Mouse (Mus musculus): ENCODE results near the gene Olfr11. TPM values are rescaled to one million over a fixed set of nuclear protein-coding genes. Genes with fewer than 3 reads are reported as not detected.

The Olfr11 gene
- polyA plus RNA-seq (2014; fragmentation: Nextera tagmentation; extraction: Ambion mirVana) = not detected in 2 replicates

- no peak within 1 kb of the TSS for H3K4me3 ChIP-seq (ENCODE audit: low read depth, low read length)
- no peaks in the 10 kb centered on the region for H3K36me3 ChIP-seq (ENCODE audit: control insufficient read depth, insufficient read depth, low read length)
- H3K4me1 ChIP-seq (ENCODE audit: control insufficient read depth, insufficient read depth, low read length) = no peaks in the 10 kb centered on the region
- no peak for ATAC-seq (ENCODE audit: insufficient number of reproducible peaks, insufficient read depth, low FRiP score, low read depth)
- H3K4me2 ChIP-seq (replicated peaks; ENCODE audit: low read depth, low read length) = no peak within 1 kb of the TSS
- H3K9me3 ChIP-seq (ENCODE audit: control insufficient read depth, low read depth, low read length) = no peaks in the 10 kb centered on the region
- 91% methylated on average over 2 of the region's 2 CpGs for WGBS
- H3K27me3 ChIP-seq (ENCODE audit: control insufficient read depth, insufficient read depth, low read length) = no peaks in the 10 kb centered on the region
- no peak within 1 kb of the TSS for H3K9ac ChIP-seq (replicated peaks; ENCODE audit: low read depth, low read length)
- H3K27ac ChIP-seq (ENCODE audit: low read length) = no peak within 1 kb of the TSS
Observed at GRCm38 (mm10) chr13:21642418-21642817, at the start of gene Olfr11. TSS of gene Olfr11 (minus strand) at chr13:21642518.

GRCm38 (mm10) chr13:21677305-21677704 lies 35.0 kb upstream of the Olfr11 start, which contains the start of gene Olfr1360:
TSS of gene Olfr1360 (minus strand) at chr13:21677405.
- no peak for ATAC-seq (ENCODE audit: insufficient number of reproducible peaks, insufficient read depth, low FRiP score, low read depth)
- Histone ChIP-seq H3K4me3 (ENCODE audit: low read depth, low read length) (no peak within 1 kb of the TSS), H3K27me3 (ENCODE audit: control insufficient read depth, insufficient read depth, low read length) (no peaks in the 10 kb centered on the region), H3K27ac (ENCODE audit: low read length) (no peak within 1 kb of the TSS), H3K36me3 (ENCODE audit: control insufficient read depth, insufficient read depth, low read length) (no peaks in the 10 kb centered on the region), H3K9me3 (ENCODE audit: control insufficient read depth, low read depth, low read length) (no peaks in the 10 kb centered on the region), H3K4me1 (ENCODE audit: control insufficient read depth, insufficient read depth, low read length) (no peaks in the 10 kb centered on the region), H3K9ac (replicated peaks; ENCODE audit: low read depth, low read length) (no peak within 1 kb of the TSS), H3K4me2 (replicated peaks; ENCODE audit: low read depth, low read length) (no peak within 1 kb of the TSS)
- WGBS = 80% methylated on average over 2 of the region's 2 CpGs

- no peaks in the 10 kb centered on the region for H3K27me3 ChIP-seq (ENCODE audit: control insufficient read depth, insufficient read depth, low read length)
- no peak within 1 kb of the TSS for H3K4me2 ChIP-seq (replicated peaks; ENCODE audit: low read depth, low read length)
- H3K9me3 ChIP-seq (ENCODE audit: control insufficient read depth, low read depth, low read length) = no peaks in the 10 kb centered on the region
- no peaks in the 10 kb centered on the region for H3K4me1 ChIP-seq (ENCODE audit: control insufficient read depth, insufficient read depth, low read length)
- H3K36me3 ChIP-seq (ENCODE audit: control insufficient read depth, insufficient read depth, low read length) = no peaks in the 10 kb centered on the region
- no peak within 1 kb of the TSS for H3K27ac ChIP-seq (ENCODE audit: low read length)
- no peak within 1 kb of the TSS for H3K4me3 ChIP-seq (ENCODE audit: low read depth, low read length)
- WGBS = 56% methylated on average over 2 of the region's 2 CpGs
- H3K9ac ChIP-seq (replicated peaks; ENCODE audit: low read depth, low read length) = no peak within 1 kb of the TSS
- no peak for ATAC-seq (ENCODE audit: insufficient number of reproducible peaks, insufficient read depth, low FRiP score, low read depth)
Observed at GRCm38 (mm10) chr13:21663286-21663685, 21.0 kb upstream of the Olfr11 start, which contains the start of gene Olfr1361. TSS of gene Olfr1361 (minus strand) at chr13:21663386.

- H3K9me3 ChIP-seq (ENCODE audit: control insufficient read depth, low read depth, low read length) = no peaks in the 10 kb centered on the region
- no peak within 1 kb of the TSS for H3K27ac ChIP-seq (ENCODE audit: low read length)
- H3K9ac ChIP-seq (replicated peaks; ENCODE audit: low read depth, low read length) = no peak within 1 kb of the TSS
- H3K4me1 ChIP-seq (ENCODE audit: control insufficient read depth, insufficient read depth, low read length) = no peaks in the 10 kb centered on the region
- H3K36me3 ChIP-seq (ENCODE audit: control insufficient read depth, insufficient read depth, low read length) = no peaks in the 10 kb centered on the region
- H3K27me3 ChIP-seq (ENCODE audit: control insufficient read depth, insufficient read depth, low read length) = no peaks in the 10 kb centered on the region
- H3K4me3 ChIP-seq (ENCODE audit: low read depth, low read length) = no peak within 1 kb of the TSS
- no peak for ATAC-seq (ENCODE audit: insufficient number of reproducible peaks, insufficient read depth, low FRiP score, low read depth)
- no peak within 1 kb of the TSS for H3K4me2 ChIP-seq (replicated peaks; ENCODE audit: low read depth, low read length)
Observed at GRCm38 (mm10) chr13:21613922-21614321, 28.4 kb downstream of the Olfr11 start, which contains the start of gene Olfr1362. TSS of gene Olfr1362 (minus strand) at chr13:21614022.

GRCm38 (mm10) chr13:21591618-21592017 lies 50.7 kb downstream of the Olfr11 start:
- H3K27me3 ChIP-seq (ENCODE audit: control insufficient read depth, insufficient read depth, low read length) = no peaks in the 10 kb centered on the region
- 65% methylated on average over 2 of the region's 2 CpGs for WGBS
- no peak overlapping the region for H3K4me2 ChIP-seq (replicated peaks; ENCODE audit: low read depth, low read length)
- H3K27ac ChIP-seq (ENCODE audit: low read length) = no peak overlapping the region
- no peak overlapping the region for H3K9ac ChIP-seq (replicated peaks; ENCODE audit: low read depth, low read length)
- H3K36me3 ChIP-seq (ENCODE audit: control insufficient read depth, insufficient read depth, low read length) = no peaks in the 10 kb centered on the region
- ATAC-seq (ENCODE audit: insufficient number of reproducible peaks, insufficient read depth, low FRiP score, low read depth) = no peak
- H3K4me3 ChIP-seq (ENCODE audit: low read depth, low read length) = no peak overlapping the region
- H3K9me3 ChIP-seq (ENCODE audit: control insufficient read depth, low read depth, low read length) = no peaks in the 10 kb centered on the region
- no peaks in the 10 kb centered on the region for H3K4me1 ChIP-seq (ENCODE audit: control insufficient read depth, insufficient read depth, low read length)

Other genes starting within 250 kb of the Olfr11 start
- 81.3 and 85.7 TPM in 2 replicates for gene Zkscan3, start 239.8 kb downstream of the Olfr11 start, polyA plus RNA-seq (2014; fragmentation: Nextera tagmentation; extraction: Ambion mirVana)
- gene Pgbd1, start 201.5 kb downstream of the Olfr11 start, polyA plus RNA-seq (2014; fragmentation: Nextera tagmentation; extraction: Ambion mirVana) = 2.3 and 3.1 TPM in 2 replicates
- gene Zscan26, start 188.8 kb downstream of the Olfr11 start, polyA plus RNA-seq (2014; fragmentation: Nextera tagmentation; extraction: Ambion mirVana) = 32.6 and 35.8 TPM in 2 replicates
- gene Nkapl, start 174.0 kb downstream of the Olfr11 start, polyA plus RNA-seq (2014; fragmentation: Nextera tagmentation; extraction: Ambion mirVana) = 2.7 and 2.8 TPM in 2 replicates
- 2.9 TPM in 2 replicates for gene Zkscan4, start 163.6 kb downstream of the Olfr11 start, polyA plus RNA-seq (2014; fragmentation: Nextera tagmentation; extraction: Ambion mirVana)
- gene Gm10065, start 163.1 kb downstream of the Olfr11 start, polyA plus RNA-seq (2014; fragmentation: Nextera tagmentation; extraction: Ambion mirVana) = not detected in 2 replicates
- 0.17 and 0.34 TPM in 2 replicates for gene AK157302, start 147.3 kb downstream of the Olfr11 start, polyA plus RNA-seq (2014; fragmentation: Nextera tagmentation; extraction: Ambion mirVana)
- 6.7 and 7.5 TPM in 2 replicates for gene Gm11273, start 141.1 kb downstream of the Olfr11 start, polyA plus RNA-seq (2014; fragmentation: Nextera tagmentation; extraction: Ambion mirVana)
- gene Zkscan8, start 111.4 kb downstream of the Olfr11 start, polyA plus RNA-seq (2014; fragmentation: Nextera tagmentation; extraction: Ambion mirVana) = 11.5 and 11.6 TPM in 2 replicates
- gene Olfr1366, start 99.7 kb downstream of the Olfr11 start, polyA plus RNA-seq (2014; fragmentation: Nextera tagmentation; extraction: Ambion mirVana) = 0.07 and 0.28 TPM in 2 replicates
- gene Olfr1535, start 82.6 kb downstream of the Olfr11 start, polyA plus RNA-seq (2014; fragmentation: Nextera tagmentation; extraction: Ambion mirVana) = 0.06 TPM in 1 of 2 replicates, not detected in the other
- not detected in 2 replicates for gene Olfr1364, start 60.8 kb downstream of the Olfr11 start, polyA plus RNA-seq (2014; fragmentation: Nextera tagmentation; extraction: Ambion mirVana)
- gene Olfr1362, start 28.5 kb downstream of the Olfr11 start, polyA plus RNA-seq (2014; fragmentation: Nextera tagmentation; extraction: Ambion mirVana) = not detected in 2 replicates
- gene Olfr1361, start 20.9 kb upstream of the Olfr11 start, polyA plus RNA-seq (2014; fragmentation: Nextera tagmentation; extraction: Ambion mirVana) = not detected in 2 replicates
- not detected in 2 replicates for gene Olfr1360, start 34.9 kb upstream of the Olfr11 start, polyA plus RNA-seq (2014; fragmentation: Nextera tagmentation; extraction: Ambion mirVana)
- gene Olfr1359, start 55.6 kb upstream of the Olfr11 start, polyA plus RNA-seq (2014; fragmentation: Nextera tagmentation; extraction: Ambion mirVana) = not detected in 2 replicates
- 3.7 and 4.3 TPM in 2 replicates for gene Hist1h2bl, start 73.6 kb upstream of the Olfr11 start, polyA plus RNA-seq (2014; fragmentation: Nextera tagmentation; extraction: Ambion mirVana)
- 8.8 and 36.0 TPM in 2 replicates for gene Hist1h2ai, start 73.9 kb upstream of the Olfr11 start, polyA plus RNA-seq (2014; fragmentation: Nextera tagmentation; extraction: Ambion mirVana)
- 9.0 and 13.1 TPM in 2 replicates for gene Hist1h3h, start 75.1 kb upstream of the Olfr11 start, polyA plus RNA-seq (2014; fragmentation: Nextera tagmentation; extraction: Ambion mirVana)
- gene Hist1h2bm, start 79.5 kb upstream of the Olfr11 start, polyA plus RNA-seq (2014; fragmentation: Nextera tagmentation; extraction: Ambion mirVana) = 3.1 TPM in 2 replicates
- gene Hist1h4j, start 92.5 kb upstream of the Olfr11 start, polyA plus RNA-seq (2014; fragmentation: Nextera tagmentation; extraction: Ambion mirVana) = 4.1 and 4.5 TPM in 2 replicates
- 10.9 and 13.1 TPM in 2 replicates for gene Hist1h4k, start 108.0 kb upstream of the Olfr11 start, polyA plus RNA-seq (2014; fragmentation: Nextera tagmentation; extraction: Ambion mirVana)
- gene Hist1h2ak, start 111.3 kb upstream of the Olfr11 start, polyA plus RNA-seq (2014; fragmentation: Nextera tagmentation; extraction: Ambion mirVana) = 10.1 and 13.3 TPM in 2 replicates
- gene Hist1h2bn, start 111.6 kb upstream of the Olfr11 start, polyA plus RNA-seq (2014; fragmentation: Nextera tagmentation; extraction: Ambion mirVana) = 3.1 and 5.0 TPM in 2 replicates
- 14.8 and 20.1 TPM in 2 replicates for gene Hist1h1b, start 138.1 kb upstream of the Olfr11 start, polyA plus RNA-seq (2014; fragmentation: Nextera tagmentation; extraction: Ambion mirVana)
- 166 and 187 TPM in 2 replicates for gene Hist1h3i, start 140.9 kb upstream of the Olfr11 start, polyA plus RNA-seq (2014; fragmentation: Nextera tagmentation; extraction: Ambion mirVana)
- gene Hist1h2an, start 144.7 kb upstream of the Olfr11 start, polyA plus RNA-seq (2014; fragmentation: Nextera tagmentation; extraction: Ambion mirVana) = 11.4 TPM in 1 of 2 replicates, not detected in the other
- 1.4 and 1.8 TPM in 2 replicates for gene Hist1h2bp, start 144.9 kb upstream of the Olfr11 start, polyA plus RNA-seq (2014; fragmentation: Nextera tagmentation; extraction: Ambion mirVana)
- 17.5 and 19.7 TPM in 2 replicates for gene Hist1h2bq, start 167.7 kb upstream of the Olfr11 start, polyA plus RNA-seq (2014; fragmentation: Nextera tagmentation; extraction: Ambion mirVana)
- gene Hist1h2ao, start 167.9 kb upstream of the Olfr11 start, polyA plus RNA-seq (2014; fragmentation: Nextera tagmentation; extraction: Ambion mirVana) = not detected in 2 replicates
- gene Hist1h4m, start 169.2 kb upstream of the Olfr11 start, polyA plus RNA-seq (2014; fragmentation: Nextera tagmentation; extraction: Ambion mirVana) = not detected in 2 replicates
- gene Hist1h4n, start 189.7 kb upstream of the Olfr11 start, polyA plus RNA-seq (2014; fragmentation: Nextera tagmentation; extraction: Ambion mirVana) = 18.2 and 28.4 TPM in 2 replicates
- gene Hist1h2ap, start 191.0 kb upstream of the Olfr11 start, polyA plus RNA-seq (2014; fragmentation: Nextera tagmentation; extraction: Ambion mirVana) = 3,565 and 4,516 TPM in 2 replicates
- gene Hist1h2br, start 191.2 kb upstream of the Olfr11 start, polyA plus RNA-seq (2014; fragmentation: Nextera tagmentation; extraction: Ambion mirVana) = 24.3 and 25.5 TPM in 2 replicates